Mouse (Mus musculus) Muller cell, postnatal 12 days (primary cell): Measurements from ENCODE around the gene Sned1.
"Not testable (repeated sequence)": the region's sequence is repeated elsewhere in the genome, so short reads cannot be mapped to it uniquely, and the experiment has no call there.

ENCODE experiments used
- DNase-seq: peaks from one replicate; pipeline ENCODE4 v3.0.0-alpha.2; 2015; ENCODE audit errors: inconsistent ontology term

Gene Sned1

DNA sequence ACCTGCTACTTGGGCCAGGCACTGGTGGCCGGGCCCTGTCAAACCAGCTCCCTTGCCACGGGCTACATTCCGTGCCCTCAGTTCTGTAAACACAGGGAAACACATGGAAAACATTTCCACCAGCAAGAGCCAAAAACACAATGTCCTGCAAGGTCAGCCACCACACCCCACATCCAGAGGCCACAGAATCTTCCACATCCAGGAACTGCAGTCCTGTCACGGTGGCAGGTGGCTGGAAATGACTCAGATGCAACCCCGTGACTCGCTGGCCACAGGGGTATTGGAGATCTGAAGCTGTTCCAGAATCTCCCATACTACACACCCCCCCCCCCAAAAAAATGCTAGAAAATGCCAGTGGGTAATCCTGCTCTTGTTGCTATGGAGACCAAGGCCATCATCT lies 6.4 kb upstream of the Sned1 start:
- peak; percentile 75 for DNase-seq

DNA sequence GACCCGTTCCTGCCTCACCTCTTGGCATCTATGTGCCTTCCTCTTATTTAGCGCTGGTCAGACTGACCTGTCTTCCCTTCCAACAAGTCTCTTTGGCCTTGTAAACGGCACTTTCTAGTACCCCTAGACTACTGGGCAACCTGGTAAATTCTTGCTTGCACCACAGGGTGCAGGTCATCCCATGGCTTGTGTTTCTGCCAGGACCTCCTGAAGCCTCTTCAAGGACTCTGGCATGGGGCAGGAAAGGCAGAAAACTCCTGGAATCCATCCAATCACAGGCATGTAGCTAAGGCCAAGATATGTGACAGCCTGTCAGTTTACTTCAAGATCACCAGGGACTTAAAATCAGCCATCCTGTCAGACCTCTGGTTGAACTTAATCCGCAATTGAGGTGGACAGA lies 6.0 kb upstream of the Sned1 start:
- no peak for DNase-seq

GRCm38 (mm10) chr1:93236545-93236924 lies 894 bp downstream of the Sned1 start:
- DNase-seq: no peak

GRCm38 (mm10) chr1:93237676-93238075 lies 2.0 kb downstream of the Sned1 start:
- DNase-seq: no peak

DNA sequence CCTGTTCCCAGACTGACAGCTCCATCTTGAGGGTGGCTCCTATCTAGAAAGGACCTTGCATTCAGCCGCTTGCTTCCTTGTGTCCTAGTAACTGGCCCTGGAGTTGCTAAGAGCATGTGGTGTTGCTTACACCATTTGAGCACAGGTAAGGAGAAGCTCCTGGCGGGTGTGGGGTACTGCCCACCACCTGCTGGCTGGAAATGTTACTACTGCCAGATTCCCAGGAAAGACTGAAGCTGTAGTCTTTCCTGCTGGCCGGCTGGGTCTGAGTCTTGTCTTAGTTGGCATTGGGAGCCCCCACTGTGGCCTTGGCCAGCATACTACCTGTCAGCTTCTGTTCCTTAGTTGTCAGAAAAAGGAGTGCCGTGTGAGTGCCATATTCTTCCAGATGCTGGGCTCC lies 2.6 kb downstream of the Sned1 start:
- DNase-seq: no peak

DNA sequence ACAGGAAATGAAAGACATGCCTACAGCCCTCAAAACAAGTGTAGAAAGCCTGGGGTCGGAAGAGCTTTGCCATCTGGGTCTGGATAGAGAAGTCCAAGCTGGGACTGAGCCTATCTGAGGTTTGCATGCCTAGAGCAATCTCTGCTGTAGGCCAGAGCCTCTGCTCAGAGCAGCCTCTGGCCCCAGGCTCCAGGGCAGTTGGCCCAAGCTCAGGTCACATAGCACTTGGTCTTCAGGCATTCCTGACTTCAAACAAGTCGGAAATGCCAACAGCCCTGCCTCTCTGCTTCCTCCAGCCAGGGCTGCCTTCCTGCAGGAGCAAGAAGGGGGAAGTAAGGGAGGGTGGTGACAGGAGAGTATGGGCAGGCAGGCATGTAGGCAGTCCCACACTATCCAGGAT lies 10.3 kb downstream of the Sned1 start:
- DNase-seq: peak; percentile 61

DNA sequence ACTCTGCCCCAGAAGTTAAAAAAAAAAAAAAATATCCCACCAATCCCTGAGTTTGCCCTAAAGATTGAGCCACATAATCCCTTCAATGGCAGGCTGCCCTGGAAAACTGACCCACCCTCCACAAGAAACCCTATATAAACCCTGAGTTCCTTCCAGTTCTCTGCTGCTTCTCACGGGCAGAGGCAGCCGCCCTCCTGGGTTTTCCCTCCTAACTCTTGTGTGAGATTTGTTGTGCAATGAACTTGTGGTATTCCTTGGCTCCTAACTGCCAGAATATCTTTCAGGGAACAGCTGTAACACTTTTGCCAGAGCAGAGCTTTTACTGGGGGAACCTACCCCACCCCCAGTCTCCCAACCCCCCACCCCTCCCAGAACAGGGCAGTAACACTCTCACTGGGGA lies 16.9 kb downstream of the Sned1 start:
- no peak for DNase-seq

GRCm38 (mm10) chr1:93255761-93256160 lies 20.1 kb downstream of the Sned1 start:
- DNase-seq: no peak

DNA sequence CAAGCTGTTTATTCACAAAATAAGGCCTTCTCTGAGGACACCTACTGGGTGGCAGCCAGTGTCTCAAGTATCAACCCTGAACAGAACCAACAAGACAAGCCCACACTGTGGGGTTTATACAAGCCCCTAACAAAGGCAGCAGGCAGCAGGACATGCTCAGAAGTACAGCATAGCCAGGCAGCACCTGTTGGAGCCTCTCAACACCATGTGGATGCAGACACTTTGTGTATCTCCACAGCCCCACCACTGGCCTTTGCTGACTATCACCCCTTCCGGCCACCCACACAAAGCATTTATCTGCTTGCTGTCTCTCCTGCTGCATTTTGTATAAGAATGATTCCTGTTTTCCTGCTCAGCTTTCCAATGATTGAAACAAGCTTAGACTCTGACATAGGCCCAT lies 21.9 kb downstream of the Sned1 start:
- no peak for DNase-seq

DNA sequence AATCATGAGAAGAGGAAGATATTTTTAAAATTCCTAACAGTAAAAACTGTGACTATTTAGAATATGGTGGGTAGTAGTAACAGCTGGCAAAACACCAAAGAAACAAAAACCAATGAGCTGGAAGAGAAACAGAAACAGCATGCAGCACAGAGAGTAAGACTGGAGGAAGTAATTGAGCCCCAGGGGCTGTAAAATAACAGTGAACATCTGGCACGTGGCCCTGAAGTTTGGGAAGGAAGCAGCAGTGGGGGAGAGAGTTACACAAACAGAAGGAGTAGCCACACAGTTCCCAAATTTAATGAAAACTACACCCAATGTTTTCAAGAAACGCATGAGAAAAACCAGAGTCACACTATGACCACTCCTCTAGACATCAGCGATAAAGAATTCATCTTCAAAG lies 31.6 kb downstream of the Sned1 start:
- no peak for DNase-seq

DNA sequence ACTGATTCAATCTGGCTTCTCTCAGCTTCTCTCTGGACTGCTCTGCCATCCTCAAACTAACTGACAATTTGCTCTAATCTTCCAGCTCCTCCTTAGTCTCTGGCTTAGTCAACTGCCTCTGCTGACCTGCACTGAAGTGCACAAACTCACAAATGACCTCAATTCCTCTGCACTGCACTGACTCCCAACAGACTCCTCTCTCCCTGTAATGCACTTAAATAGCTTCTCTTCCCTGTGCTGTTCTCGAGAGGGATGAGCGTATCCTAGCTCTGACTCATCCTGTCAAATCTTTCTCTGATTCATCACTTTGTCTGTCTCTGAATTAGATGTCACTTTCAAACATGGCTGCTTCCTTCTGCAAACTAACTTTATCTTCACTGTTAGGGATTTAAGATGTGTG lies 32.6 kb downstream of the Sned1 start:
- DNase-seq: no peak

DNA sequence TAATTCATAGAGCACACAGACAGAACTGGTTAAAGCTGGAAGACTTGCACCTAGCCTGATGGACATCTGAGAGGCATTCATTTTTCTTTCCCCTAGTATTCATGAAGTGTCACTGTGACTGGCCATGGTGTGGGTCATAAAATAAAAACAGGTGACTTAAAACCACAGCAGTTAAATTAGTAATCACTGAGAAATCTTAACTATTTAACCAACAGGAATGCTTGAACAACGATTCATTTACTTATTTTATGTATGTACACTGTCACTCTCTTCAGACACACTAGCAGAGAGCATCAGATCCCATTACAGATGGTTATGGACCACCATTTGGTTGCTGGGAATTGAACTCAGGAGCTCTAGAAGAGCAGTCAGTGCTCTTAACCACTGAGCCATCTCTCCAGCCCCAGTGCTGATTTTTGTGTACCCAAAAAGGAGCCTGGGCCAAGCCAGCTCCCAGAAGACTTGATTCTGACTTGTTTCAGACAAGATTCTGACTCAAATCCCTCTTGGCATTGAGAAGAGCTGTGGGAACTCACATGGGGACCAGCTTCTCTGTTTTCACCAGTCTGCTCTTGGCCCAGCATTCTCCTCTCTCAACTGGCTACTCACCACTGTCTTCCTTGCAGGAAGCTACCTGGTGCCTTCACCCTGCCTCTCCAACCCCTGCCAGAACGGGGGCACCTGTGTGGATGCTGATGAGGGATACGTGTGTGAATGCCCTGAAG lies 35.0 kb downstream of the Sned1 start:
- no peak for DNase-seq

GRCm38 (mm10) chr1:93271751-93272150 lies 36.1 kb downstream of the Sned1 start:
- DNase-seq: no peak

- peak; percentile 46 for DNase-seq
Measured at GRCm38 (mm10) chr1:93272409-93272821, 36.8 kb downstream of the Sned1 start.

DNA sequence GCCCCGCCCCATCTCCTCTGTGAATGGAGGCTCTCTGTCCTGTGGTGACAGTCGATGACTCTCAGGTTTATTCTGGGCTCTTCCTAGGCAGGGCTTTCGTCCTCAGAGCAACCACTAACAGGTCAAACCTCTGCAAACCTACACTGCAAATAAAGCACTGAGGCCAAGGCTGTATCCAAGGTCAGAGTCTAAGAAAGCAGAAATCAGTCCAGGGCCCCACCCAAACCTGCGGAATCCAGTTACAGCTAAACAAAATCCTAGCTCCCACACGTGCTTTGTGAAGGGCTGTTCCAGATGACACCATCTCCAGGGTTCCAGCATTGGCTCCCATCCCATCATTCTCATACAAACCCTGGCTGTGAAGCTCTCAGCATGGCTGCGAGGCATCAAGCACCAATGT lies 39.9 kb downstream of the Sned1 start:
- no peak for DNase-seq

- DNase-seq: no peak
Measured at GRCm38 (mm10) chr1:93277041-93277440, 41.4 kb downstream of the Sned1 start.

DNA sequence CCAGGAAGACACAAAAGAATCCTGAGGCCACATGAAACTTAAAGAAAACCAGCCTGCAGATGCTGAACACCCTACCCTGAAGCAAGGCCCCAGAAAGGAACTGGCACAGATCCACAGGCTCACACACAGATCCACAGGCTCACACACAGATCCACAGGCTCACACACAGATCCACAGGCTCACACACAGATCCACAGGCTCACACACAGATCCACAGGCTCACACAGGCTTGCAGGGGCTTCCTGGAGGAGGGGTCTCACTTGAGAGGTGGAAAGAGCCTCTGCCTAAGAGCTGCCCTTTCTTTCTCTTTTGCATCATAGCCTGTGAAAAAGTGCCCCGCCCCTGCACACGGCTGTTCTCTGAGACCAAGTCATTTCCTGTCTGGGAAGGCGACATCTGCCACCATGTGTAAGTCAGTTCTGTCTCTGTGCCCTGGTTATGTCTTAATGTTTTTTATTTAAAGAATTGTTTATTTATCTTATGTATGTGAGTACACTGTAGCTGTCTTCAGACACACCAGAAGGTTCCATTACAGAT lies 54.1 kb downstream of the Sned1 start:
- no peak for DNase-seq

GRCm38 (mm10) chr1:93290956-93291355 lies 55.3 kb downstream of the Sned1 start:
- no peak for DNase-seq

- DNase-seq: no peak
Measured at GRCm38 (mm10) chr1:93291591-93291990, 56.0 kb downstream of the Sned1 start.

DNA sequence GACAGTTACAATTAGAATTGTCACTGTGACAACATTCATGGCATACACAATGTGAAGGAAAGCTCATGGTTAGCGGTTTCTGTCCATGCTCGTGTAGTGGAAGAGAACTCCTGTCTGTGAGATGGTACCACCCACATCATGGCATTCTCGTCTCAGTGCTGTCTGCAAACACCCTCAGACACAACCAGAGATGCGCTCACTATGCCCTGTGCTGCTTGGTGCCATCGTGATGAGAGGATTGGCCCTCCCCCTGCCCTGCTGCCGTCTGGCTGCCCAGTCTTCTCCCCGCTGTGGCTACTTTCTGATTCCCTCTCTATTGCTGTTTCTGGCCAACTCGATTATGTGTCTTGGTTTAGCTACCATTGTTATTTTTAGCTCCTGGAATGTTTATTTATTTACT lies 56.4 kb downstream of the Sned1 start:
- no peak for DNase-seq

DNA sequence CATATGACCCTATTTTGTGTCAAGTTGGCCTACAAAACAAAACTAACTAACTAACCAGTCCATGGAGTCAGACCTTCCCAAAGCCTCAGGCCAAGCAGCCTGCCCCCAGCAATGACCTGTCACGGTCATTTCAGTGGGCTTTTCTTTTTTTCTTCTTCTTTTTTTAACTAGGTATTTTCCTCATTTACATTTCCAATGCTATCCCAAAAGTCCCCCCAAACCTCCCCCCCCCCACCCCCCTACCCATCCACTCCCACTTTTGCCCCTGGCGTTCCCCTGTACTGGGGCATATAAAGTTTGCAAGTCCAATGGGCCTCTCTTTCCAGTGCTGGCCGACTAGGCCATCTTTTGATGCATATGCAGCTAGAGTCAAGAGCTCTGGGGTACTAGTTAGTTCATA lies 58.9 kb downstream of the Sned1 start:
- DNase-seq: not testable (repeated sequence)

DNA sequence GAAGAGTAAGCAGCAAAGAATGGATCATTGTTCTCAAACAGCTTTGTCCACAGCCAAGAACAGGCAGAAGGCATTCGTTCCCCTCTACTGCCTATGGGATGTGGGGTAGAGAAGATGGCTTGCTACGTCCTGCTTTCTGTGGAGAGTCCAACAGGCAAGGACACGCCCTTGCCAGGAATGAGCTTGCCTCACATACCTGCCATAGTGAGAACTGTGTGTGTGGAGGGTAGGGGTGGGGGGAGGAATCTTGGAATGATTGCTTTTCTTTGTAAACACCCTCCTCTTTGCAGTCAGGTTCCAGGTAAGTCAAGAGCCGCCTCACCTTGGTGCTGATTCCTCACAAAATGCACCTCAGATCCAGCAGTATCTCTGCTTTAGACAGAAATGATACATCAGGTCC lies 64.2 kb downstream of the Sned1 start:
- DNase-seq: no peak

- no peak for DNase-seq
Measured at GRCm38 (mm10) chr1:93300578-93300977, 64.9 kb downstream of the Sned1 start.
